Mouse (Mus musculus) fibroblast of lung, adult 2 months (primary cell): ENCODE results near the gene Sat2.
"Not testable (repeated sequence)": the region's sequence is repeated elsewhere in the genome, so short reads cannot be mapped to it uniquely, and the experiment has no call there.

Experiments
- DNase-seq: peaks from one replicate; pipeline ENCODE4 v3.0.0-alpha.2; 2011; ENCODE audit warnings: low read depth

The Sat2 gene

GRCm38 (mm10) chr11:69601768-69602167 lies 20.1 kb upstream of the Sat2 start:
- no peak for DNase-seq

GRCm38 (mm10) chr11:69603516-69603915 lies 18.3 kb upstream of the Sat2 start:
- DNase-seq = no peak

DNA sequence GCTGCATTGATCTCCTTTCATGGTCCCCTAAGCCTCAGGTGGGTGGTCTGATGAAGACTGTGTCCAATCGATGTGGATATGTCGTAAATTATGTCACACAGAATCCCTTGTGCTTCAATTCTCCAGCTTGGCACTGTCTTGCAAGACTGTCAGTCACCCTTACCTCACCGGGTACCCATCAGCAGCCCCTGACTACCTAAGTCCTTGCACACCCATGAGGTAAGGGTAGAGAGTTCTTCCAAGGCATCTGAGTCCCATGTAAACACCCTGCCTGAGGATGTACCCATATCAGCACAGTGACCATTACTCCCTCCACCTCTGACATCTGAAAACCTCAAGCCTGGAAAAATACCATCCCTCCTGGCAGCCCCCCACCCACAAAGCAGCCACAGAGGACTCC lies 17.5 kb upstream of the Sat2 start:
- no peak for DNase-seq

- DNase-seq = no peak
These were observed 16.8 kb upstream of the Sat2 start for GRCm38 (mm10) chr11:69604795-69605664.

GRCm38 (mm10) chr11:69605726-69606490 lies 15.9 kb upstream of the Sat2 start, which contains the start of gene Atp1b2:
Gene Atp1b2, minus strand, starts transcription at chr11:69605942.
- DNase-seq = no peak

DNA sequence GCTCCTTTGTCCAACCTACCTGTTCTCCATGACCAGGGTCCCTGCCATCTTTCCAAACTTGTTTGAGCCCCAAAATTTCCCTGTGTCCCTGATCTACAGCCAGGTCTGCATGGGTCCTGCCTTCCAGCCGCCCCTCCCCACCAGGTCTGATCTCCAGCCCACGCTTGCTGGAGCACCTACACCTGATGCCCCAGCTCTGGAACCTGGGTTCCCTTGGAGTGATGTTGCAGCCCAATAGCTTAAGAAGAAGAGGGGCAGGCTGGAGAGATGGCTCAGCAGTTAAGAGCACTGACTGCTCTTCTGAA lies 15.4 kb upstream of the Sat2 start:
- no peak for DNase-seq

DNA sequence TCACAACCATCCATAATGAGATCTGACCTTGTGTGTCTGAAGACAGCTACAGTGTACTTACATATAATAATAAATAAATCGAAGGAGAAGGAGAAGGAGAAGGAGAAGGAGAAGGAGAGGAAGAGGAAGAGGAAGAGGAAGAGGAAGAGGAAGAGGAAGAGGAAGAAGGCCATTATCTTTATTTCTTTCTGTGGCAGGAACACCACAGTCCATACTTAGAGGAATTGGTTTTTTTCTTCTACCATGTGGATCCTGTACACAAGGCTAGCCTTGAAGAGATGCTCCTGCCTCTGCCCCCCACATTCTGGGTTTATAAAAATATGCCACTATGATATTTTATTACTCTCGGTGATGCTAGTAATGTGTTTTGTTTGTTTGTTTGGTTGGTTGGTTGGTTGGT lies 15.0 kb upstream of the Sat2 start:
- DNase-seq = no peak

- DNase-seq = no peak
These were observed 13.3 kb upstream of the Sat2 start for GRCm38 (mm10) chr11:69608525-69608924.

DNA sequence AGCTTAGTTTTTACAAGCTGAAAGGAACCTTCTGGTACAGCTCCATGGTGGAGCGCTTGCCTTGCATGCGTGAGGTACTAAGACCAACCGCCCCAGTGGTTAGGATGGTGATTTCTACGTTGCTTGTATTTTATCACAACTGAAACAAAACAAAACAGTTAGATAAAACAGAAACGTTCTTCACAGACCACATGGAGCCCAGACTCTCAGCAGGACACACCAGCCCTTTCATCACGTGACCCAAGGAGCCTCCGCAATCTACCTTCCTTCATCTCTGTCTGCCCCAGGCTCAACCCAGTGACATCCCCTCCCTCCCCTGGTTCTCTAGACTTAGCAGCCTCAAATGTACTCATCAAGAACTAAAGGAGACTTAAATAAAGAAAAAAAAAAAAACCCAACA lies 12.4 kb upstream of the Sat2 start:
- DNase-seq = no peak

GRCm38 (mm10) chr11:69610899-69611298 lies 10.9 kb upstream of the Sat2 start:
- DNase-seq = no peak

GRCm38 (mm10) chr11:69613553-69614256 lies 8.1 kb upstream of the Sat2 start:
- peak; percentile 73 for DNase-seq

DNA sequence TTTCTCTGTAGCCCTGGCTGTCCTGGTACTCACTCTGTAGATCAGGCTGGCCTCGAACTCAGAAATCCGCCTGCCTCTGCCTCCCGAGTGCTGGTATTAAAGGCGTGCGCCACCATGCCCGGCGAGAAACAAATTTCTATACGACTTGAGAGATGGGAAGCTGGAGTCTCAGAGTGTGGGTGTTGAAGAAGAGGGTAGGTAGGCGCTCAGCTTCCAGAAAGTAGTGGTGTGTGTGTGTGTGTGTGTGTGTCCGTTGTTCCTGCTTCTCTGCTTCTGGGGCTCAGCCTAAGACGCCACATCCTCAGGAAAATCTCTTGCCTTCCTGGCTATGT lies 7.6 kb upstream of the Sat2 start:
- not testable (repeated sequence) for DNase-seq

GRCm38 (mm10) chr11:69616781-69617180 lies 5.0 kb upstream of the Sat2 start:
- DNase-seq = no peak

- DNase-seq = no peak
These were observed 4.0 kb upstream of the Sat2 start, which contains the start of gene Shbg for GRCm38 (mm10) chr11:69617805-69618204. Gene Shbg, minus strand, starts transcription at chr11:69617905.

GRCm38 (mm10) chr11:69620394-69621081 lies 1.3 kb upstream of the Sat2 start:
- no peak for DNase-seq

- no peak for DNase-seq
These were observed 582 bp downstream of the Sat2 start for GRCm38 (mm10) chr11:69622406-69622805.

GRCm38 (mm10) chr11:69623006-69623405 lies 1.2 kb downstream of the Sat2 start:
- no peak for DNase-seq

DNA sequence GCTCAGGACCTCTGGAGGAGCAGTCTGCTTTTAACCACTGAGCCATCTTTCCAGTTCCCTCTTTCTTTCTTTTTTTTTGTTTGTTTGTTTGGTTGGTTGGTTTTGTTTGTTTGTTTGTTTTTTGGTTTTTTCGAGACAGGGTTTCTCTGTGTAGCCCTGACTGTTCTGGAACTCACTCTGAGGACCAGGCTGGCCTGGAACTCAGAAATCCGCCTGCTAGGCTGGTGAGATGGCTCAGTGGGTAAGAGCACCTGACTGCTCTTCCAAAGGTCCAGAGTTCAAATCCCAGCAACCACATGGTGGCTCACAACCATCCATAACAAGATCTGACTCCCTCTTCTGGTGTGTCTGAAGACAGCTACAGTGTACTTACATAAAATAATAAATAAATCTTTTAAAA lies 2.5 kb downstream of the Sat2 start:
- not testable (repeated sequence) for DNase-seq

DNA sequence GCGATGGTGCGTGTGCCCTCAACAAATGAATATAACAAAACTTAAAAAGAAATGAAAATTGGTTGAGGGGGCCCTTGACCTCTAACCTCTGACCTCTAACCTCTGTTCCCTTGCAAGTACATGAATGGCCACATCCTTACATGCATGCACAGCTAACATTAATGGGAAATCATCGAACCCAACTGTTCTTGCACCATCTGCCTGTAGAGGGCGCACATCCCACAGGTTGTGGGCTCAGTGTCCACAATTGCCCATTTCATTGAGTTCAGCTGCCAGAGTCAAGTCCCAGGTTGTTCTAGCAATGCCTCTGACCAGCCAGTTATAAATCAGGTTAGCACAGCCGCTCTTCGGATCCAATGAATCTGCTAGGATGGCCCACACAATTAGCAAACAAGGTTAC lies 6.5 kb downstream of the Sat2 start:
- peak; percentile 44 for DNase-seq

GRCm38 (mm10) chr11:69629802-69630201 lies 8.0 kb downstream of the Sat2 start:
- DNase-seq = no peak

DNA sequence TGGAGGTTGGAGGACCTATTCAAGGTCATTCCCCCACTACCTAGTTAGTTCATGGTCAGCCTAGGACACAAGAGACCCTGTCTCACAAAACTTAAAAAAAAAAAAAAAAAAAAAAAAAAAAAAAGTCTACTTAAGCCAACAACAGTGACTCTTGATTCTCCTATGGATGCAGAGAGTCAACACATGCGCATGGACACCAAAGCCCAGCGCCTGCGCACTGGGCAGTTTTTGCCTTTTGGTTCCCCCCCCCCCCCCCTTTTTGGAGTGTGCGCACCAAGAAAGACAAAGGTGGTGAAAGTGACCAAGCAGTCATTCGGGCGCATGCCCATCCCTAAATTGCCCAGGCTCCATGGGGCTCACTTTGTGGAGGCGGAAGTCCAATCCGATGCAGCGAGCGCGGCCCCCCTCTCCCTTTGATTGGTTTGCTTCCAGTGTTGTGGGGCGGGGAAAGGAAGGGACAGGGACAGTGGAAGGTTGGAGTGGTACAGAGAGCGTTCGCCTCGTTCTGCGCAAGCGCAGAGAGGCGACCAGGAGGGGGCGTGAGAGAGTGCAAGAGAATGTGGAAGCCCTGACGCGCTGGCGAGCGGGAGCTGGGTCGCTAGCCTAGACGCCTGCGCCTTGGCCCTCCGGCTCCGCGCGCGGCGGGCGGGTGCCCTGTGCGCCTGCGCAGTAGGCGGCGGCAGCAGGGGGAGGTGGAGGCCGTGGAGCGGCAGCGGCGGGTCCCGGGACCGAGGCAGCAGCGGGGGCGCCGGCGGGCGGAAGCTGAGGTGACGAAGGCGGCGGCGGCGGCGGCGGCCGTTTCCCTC lies 10.7 kb downstream of the Sat2 start, which contains the start of gene Fxr2:
TSS of gene Fxr2 (plus strand) at position 707 of the 806 bp plus-strand sequence.
- peak; percentile 100 for DNase-seq
